Mouse (Mus musculus): ENCODE measurements around the gene Mcam. TPM values are rescaled to one million over a fixed set of nuclear protein-coding genes. Genes with fewer than 3 reads are reported as not detected.

Gene Mcam
- polyA plus RNA-seq, 1 experiment: 57.6 TPM

DNA sequence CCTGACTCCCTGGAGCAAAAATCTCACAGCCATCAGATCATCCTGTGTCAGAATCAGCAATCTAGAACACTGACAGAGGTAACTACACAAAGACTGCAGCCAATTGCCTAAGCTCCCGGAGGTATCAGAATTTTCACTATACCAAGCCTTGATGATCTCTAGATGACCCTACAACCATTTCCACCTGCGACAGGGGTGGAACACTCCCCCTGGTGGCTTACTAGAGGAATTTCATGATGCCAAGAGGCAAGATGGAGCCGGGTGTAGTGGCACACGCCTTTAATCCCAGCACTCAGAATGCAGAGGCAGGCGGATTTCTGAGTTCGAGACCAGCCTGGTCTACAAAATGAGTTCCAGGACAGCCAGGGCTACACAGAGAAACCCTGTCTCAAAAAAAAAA lies 10.0 kb upstream of the Mcam start:
- H3K9ac ChIP-seq (ENCODE audit: low read depth, poor library complexity, severe bottlenecking): no peak overlapping the region
- H3K9me3 ChIP-seq (replicated peaks; ENCODE audit: control insufficient read depth, insufficient read depth, low read length, poor library complexity, severe bottlenecking): no peaks in the 10 kb centered on the region
- peaks cover 8% of the 10 kb centered on the region for H3K4me1 ChIP-seq (ENCODE audit: control insufficient read depth, insufficient read depth, low read length)
- no peak overlapping the region for H3K4me3 ChIP-seq (ENCODE audit: low read depth, low read length)
- H3K36me3 ChIP-seq (ENCODE audit: control insufficient read depth, insufficient read depth, low read length, poor library complexity, severe bottlenecking): no peaks in the 10 kb centered on the region
- H3K27ac ChIP-seq (ENCODE audit: insufficient read depth, low read length): no peak overlapping the region
- H3K27me3 ChIP-seq (ENCODE audit: control insufficient read depth, insufficient read depth, low read length, poor library complexity, severe bottlenecking): no peaks in the 10 kb centered on the region
- TF ChIP-seq CTCF (IDR thresholded peaks at IDR 0.05; ENCODE audit: low read depth, low read length) (peak; percentile 46), EP300 (IDR thresholded peaks at IDR 0.05; ENCODE audit: insufficient read depth, low read depth, low read length) (no peak)

DNA sequence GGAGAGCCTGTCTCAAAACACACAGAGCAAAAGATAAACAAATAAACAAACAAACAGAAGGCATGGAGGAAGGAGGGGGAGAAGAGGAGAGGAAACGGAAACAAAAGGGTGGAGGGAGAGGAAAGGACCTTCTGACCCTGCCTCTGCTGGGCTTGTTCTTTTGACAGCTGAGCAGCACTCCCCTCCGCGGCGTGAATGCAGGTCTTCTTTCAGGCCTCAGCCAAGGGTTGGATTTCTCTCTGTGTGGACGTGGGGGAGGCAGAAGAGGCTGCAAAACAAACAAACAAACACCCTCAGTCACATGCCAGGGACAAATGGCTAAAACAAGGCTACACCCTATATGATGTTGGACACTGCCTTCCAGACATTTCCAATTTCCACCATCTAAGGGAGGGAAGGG lies 9.2 kb upstream of the Mcam start:
- no peaks in the 10 kb centered on the region for H3K9me3 ChIP-seq (replicated peaks; ENCODE audit: control insufficient read depth, insufficient read depth, low read length, poor library complexity, severe bottlenecking)

DNA sequence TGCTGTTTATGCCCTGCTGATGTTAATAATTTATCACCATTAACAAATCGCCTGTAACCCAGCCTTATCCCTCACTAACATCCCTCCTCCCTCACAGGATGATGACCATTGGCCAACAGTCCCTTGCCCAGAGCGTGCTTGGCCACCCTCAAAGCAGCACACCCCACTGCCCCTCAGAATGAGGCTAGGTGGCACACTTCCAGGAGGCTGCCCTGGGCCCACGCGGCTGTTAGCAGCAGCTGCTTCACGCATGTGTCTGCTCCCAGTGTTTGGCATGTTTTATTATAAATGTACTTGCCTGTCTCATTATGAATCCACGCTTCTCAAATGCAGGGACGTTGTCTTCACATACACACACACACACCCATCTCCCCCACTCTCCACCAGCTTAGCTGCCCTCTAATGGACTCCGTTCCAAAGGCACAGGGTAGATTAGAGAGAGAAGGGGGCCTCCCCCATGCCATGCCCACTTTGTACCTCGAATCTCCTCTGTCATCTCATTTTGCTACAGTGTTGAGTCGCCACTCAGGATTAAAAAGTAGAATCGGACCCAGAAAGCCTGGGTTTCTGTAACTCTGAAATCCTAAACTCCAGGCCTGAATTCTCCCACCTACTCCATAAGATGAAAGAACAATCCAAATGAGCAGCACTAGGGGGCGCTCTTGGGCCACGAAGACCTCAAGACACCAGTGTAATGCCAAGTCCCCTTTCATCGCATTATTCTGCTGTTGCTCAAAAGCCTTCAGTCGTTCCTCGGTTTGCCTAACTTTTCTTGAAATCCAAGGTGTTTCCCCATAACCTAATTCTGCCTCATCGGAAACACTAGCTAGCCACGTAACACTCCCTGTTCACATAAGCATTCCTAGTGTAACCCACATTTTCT lies 8.5 kb upstream of the Mcam start:
- Histone ChIP-seq H3K4me1 (ENCODE audit: control insufficient read depth, insufficient read depth, low read length) (peaks cover 8% of the 10 kb centered on the region), H3K9ac (ENCODE audit: low read depth, poor library complexity, severe bottlenecking) (peak overlapping the region; percentile 51), H3K27me3 (ENCODE audit: control insufficient read depth, insufficient read depth, low read length, poor library complexity, severe bottlenecking) (no peaks in the 10 kb centered on the region), H3K27ac (ENCODE audit: insufficient read depth, low read length) (peak overlapping the region; percentile 90), H3K36me3 (ENCODE audit: control insufficient read depth, insufficient read depth, low read length, poor library complexity, severe bottlenecking) (no peaks in the 10 kb centered on the region), H3K9me3 (replicated peaks; ENCODE audit: control insufficient read depth, insufficient read depth, low read length, poor library complexity, severe bottlenecking) (no peaks in the 10 kb centered on the region), H3K4me3 (ENCODE audit: low read depth, low read length) (no peak overlapping the region)
- TF ChIP-seq CTCF (IDR thresholded peaks at IDR 0.05; ENCODE audit: low read depth, low read length) (peak; percentile 75), EP300 (IDR thresholded peaks at IDR 0.05; ENCODE audit: insufficient read depth, low read depth, low read length) (no peak)

More for the DNA sequence above, 9.2 kb upstream of the Mcam start:
- Histone ChIP-seq H3K9ac (ENCODE audit: low read depth, poor library complexity, severe bottlenecking) (no peak overlapping the region), H3K4me1 (ENCODE audit: control insufficient read depth, insufficient read depth, low read length) (peaks cover 8% of the 10 kb centered on the region), H3K36me3 (ENCODE audit: control insufficient read depth, insufficient read depth, low read length, poor library complexity, severe bottlenecking) (no peaks in the 10 kb centered on the region), H3K4me3 (ENCODE audit: low read depth, low read length) (no peak overlapping the region), H3K27ac (ENCODE audit: insufficient read depth, low read length) (0 out of 2 replicates have a peak overlapping the region, but pooled peaks have one; percentile 48), H3K27me3 (ENCODE audit: control insufficient read depth, insufficient read depth, low read length, poor library complexity, severe bottlenecking) (no peaks in the 10 kb centered on the region)
- no peak for TF ChIP-seq EP300 (IDR thresholded peaks at IDR 0.05; ENCODE audit: insufficient read depth, low read depth, low read length)
- TF ChIP-seq CTCF (IDR thresholded peaks at IDR 0.05; ENCODE audit: low read depth, low read length): no peak
- TF ChIP-seq POLR2A (IDR thresholded peaks at IDR 0.05; ENCODE audit: insufficient read depth, low read length): no peak

DNA sequence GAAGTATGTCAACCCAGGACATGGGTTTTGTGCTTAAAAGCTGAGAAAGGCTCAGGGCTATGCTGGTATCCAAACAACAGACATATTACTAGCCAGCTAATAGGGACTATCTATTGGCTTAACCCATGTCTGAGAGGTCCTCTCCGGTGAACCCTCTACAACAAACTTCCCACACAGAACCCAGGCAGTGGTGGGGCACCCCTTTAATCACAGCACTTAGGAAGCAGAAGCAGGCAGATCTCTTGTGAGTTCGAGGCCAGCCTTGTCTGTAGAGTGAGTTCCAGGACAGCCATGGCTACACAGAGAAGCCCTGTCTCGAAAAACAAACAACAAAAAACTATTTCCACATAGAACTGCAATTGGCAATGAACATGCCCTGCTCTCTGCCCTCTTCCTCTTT lies 7.5 kb upstream of the Mcam start:
- Histone ChIP-seq H3K36me3 (ENCODE audit: control insufficient read depth, insufficient read depth, low read length, poor library complexity, severe bottlenecking) (no peaks in the 10 kb centered on the region), H3K27ac (ENCODE audit: insufficient read depth, low read length) (peak overlapping the region; percentile 90), H3K27me3 (ENCODE audit: control insufficient read depth, insufficient read depth, low read length, poor library complexity, severe bottlenecking) (no peaks in the 10 kb centered on the region), H3K9ac (ENCODE audit: low read depth, poor library complexity, severe bottlenecking) (peak overlapping the region; percentile 51), H3K4me1 (ENCODE audit: control insufficient read depth, insufficient read depth, low read length) (peaks cover 10% of the 10 kb centered on the region), H3K9me3 (replicated peaks; ENCODE audit: control insufficient read depth, insufficient read depth, low read length, poor library complexity, severe bottlenecking) (no peaks in the 10 kb centered on the region), H3K4me3 (ENCODE audit: low read depth, low read length) (no peak overlapping the region)
- no peak for TF ChIP-seq POLR2A (IDR thresholded peaks at IDR 0.05; ENCODE audit: insufficient read depth, low read length)
- TF ChIP-seq EP300 (IDR thresholded peaks at IDR 0.05; ENCODE audit: insufficient read depth, low read depth, low read length): no peak
- TF ChIP-seq CTCF (IDR thresholded peaks at IDR 0.05; ENCODE audit: low read depth, low read length): no peak

DNA sequence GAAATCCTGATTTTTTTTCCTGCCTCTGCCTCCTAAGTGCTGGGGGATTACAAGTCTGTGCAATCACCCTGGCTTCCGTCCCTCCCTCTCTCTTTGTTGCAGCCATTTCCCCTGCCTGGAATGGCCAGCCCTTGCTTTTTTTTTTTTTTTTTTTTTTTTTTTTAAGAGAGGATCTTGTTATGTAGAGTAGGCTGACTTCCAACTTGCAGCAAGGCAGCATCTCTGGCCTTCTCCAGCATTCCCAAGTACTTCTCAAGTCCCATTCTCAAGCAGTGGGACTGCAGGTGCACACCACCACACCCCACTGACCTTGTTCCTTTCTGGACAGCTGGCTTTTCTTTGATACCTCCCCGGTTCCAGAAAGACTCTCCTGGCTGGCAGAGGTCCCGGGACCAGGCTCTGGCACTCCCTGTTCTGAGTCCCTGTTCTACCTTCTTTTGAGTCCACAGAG lies 6.9 kb upstream of the Mcam start:
- peaks cover 10% of the 10 kb centered on the region for H3K4me1 ChIP-seq (ENCODE audit: control insufficient read depth, insufficient read depth, low read length)
- TF ChIP-seq EP300 (IDR thresholded peaks at IDR 0.05; ENCODE audit: insufficient read depth, low read depth, low read length) (0 out of 2 replicates have a peak, but pooled peaks have one; percentile 70), CTCF (IDR thresholded peaks at IDR 0.05; ENCODE audit: low read depth, low read length) (no peak)
- peak overlapping the region; percentile 97 for H3K27ac ChIP-seq (ENCODE audit: insufficient read depth, low read length)

DNA sequence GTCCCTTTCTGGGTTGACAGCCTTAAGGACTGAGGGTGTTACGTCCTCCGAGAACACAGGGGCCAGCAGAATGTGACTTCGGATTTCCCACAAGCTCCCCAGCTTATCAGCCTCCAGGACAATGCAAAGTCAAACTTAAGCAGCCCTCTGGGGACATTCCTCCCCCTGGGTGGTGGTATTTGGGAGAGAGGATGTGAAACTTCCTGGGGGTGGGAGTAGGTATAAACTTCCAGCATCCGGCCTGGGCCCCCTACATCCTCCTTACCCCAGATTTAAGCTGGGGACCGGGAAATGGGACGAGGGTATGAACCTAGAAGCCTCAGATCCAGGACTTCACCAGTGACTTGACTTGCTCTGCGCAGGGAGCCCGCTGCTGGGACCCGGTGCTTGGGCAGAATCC lies 4.6 kb upstream of the Mcam start:
- peak overlapping the region; percentile 61 for H3K4me3 ChIP-seq (ENCODE audit: low read depth, low read length)
- H3K4me1 ChIP-seq (ENCODE audit: control insufficient read depth, insufficient read depth, low read length): peaks cover 10% of the 10 kb centered on the region
- no peaks in the 10 kb centered on the region for H3K9me3 ChIP-seq (replicated peaks; ENCODE audit: control insufficient read depth, insufficient read depth, low read length, poor library complexity, severe bottlenecking)
- peak overlapping the region; percentile 69 for H3K27ac ChIP-seq (ENCODE audit: insufficient read depth, low read length)
- H3K27me3 ChIP-seq (ENCODE audit: control insufficient read depth, insufficient read depth, low read length, poor library complexity, severe bottlenecking): no peaks in the 10 kb centered on the region
- no peaks in the 10 kb centered on the region for H3K36me3 ChIP-seq (ENCODE audit: control insufficient read depth, insufficient read depth, low read length, poor library complexity, severe bottlenecking)
- H3K9ac ChIP-seq (ENCODE audit: low read depth, poor library complexity, severe bottlenecking): peak overlapping the region; percentile 76
- no peak for TF ChIP-seq EP300 (IDR thresholded peaks at IDR 0.05; ENCODE audit: insufficient read depth, low read depth, low read length)

More for the DNA sequence above, 6.9 kb upstream of the Mcam start:
- H3K9ac ChIP-seq (ENCODE audit: low read depth, poor library complexity, severe bottlenecking): peak overlapping the region; percentile 51
- H3K9me3 ChIP-seq (replicated peaks; ENCODE audit: control insufficient read depth, insufficient read depth, low read length, poor library complexity, severe bottlenecking): no peaks in the 10 kb centered on the region
- no peaks in the 10 kb centered on the region for H3K36me3 ChIP-seq (ENCODE audit: control insufficient read depth, insufficient read depth, low read length, poor library complexity, severe bottlenecking)
- H3K4me3 ChIP-seq (ENCODE audit: low read depth, low read length): no peak overlapping the region
- H3K27me3 ChIP-seq (ENCODE audit: control insufficient read depth, insufficient read depth, low read length, poor library complexity, severe bottlenecking): no peaks in the 10 kb centered on the region

All from ES-Bruce4 (cell line).